Mouse (Mus musculus): ENCODE data around the gene Npy5r.

- no peak for TF ChIP-seq CTCF (IDR thresholded peaks at IDR 0.05; ENCODE audit: low read depth)
- TF ChIP-seq EP300 (IDR thresholded peaks at IDR 0.05; ENCODE audit: low read depth): no peak
Observed at GRCm38 (mm10) chr8:66688799-66689198, 871 bp upstream of the Npy5r start.

All from liver, postnatal 0 days (tissue).